Mouse (Mus musculus) B cell, adult 2 months (primary cell): Measurements from ENCODE around the gene Hoxd12.

ENCODE experiments used
- DNase-seq, 2 experiments: peaks; one replicate each; pipeline ENCODE4 v3.0.0; 2022

The Hoxd12 gene

DNA sequence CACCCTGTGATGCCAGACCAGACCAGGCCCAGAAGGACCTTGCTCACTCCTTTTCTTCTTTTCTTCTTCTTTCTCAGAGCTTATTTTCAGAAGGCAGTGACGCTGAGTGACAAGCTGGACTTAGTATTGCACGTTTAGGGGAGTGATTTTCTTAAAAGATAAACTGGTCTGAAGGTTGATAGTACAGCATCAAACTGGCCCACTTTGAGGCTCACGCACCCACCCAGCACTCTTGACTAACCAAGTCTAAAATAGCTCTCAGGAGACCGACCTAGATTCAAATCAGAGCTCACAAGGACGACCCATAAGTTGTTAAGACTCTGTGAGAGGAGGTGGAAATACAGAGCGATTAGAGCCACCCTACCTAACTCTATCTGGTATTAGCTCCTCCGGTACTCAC is 8.4 kb upstream of the Hoxd12 start:
- DNase-seq: no peak

DNA sequence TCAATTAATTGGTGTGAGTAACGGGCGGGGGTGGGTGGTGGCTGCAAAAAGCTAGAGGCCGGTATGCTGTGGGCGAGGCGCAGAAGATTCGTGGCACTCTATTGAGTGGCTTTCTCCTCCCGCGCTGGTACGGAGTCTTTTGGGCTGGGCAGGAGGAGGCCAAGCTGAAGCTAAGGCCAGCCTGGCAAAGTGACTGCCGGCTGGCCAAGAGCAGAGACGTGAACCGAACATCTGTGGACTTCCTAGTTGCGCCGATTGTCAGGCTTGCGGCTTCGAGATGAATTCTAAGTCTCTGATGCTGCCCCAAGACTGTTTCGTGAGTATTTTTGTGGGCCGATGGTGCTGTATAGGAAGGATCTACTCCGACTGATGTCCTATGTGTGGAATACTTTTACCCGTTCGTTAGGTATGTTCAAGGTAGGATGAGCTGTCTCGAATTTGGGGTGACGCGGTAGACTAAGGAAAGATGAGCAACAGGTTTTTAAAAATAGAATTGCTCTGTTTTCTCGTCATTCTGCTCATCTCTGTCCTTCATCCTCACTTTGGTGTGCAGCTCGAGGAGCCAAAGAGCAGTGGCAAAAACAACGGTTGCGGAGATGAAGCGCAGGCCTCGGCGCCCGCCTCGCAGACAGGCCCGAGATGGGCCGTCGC is 7.5 kb upstream of the Hoxd12 start:
- peak in 1 of 2 experiments; percentile 14 for DNase-seq

DNA sequence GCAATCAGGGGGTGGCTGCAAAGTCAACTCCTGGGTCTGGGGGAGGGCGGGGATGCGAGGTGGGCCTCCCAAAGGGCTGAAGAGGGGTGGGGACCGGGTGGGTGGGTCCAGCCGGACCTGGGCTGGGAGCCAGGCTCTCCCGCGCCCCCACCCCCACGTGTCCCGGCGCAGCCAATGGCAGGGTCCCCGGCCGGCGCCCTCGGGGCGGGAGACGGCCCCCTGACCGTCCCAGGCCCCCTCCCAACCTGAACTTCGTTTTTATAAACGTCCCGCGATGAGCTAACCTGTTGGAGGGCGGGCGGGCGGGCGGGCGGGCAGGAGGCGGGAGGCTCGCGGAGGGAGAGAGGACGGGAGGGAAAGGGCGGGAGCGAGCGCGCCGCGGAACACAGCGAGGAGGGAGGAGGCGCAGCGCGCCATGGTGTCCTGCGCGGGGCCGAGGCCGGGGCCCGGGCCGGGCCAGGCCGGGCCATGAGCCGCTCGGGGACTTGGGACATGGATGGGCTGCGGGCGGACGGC is 6.9 kb upstream of the Hoxd12 start, which contains the start of gene Hoxd13:
Gene Hoxd13, plus strand, starts transcription at position 469 of the 516 bp plus-strand sequence.
- no peak for DNase-seq

DNA sequence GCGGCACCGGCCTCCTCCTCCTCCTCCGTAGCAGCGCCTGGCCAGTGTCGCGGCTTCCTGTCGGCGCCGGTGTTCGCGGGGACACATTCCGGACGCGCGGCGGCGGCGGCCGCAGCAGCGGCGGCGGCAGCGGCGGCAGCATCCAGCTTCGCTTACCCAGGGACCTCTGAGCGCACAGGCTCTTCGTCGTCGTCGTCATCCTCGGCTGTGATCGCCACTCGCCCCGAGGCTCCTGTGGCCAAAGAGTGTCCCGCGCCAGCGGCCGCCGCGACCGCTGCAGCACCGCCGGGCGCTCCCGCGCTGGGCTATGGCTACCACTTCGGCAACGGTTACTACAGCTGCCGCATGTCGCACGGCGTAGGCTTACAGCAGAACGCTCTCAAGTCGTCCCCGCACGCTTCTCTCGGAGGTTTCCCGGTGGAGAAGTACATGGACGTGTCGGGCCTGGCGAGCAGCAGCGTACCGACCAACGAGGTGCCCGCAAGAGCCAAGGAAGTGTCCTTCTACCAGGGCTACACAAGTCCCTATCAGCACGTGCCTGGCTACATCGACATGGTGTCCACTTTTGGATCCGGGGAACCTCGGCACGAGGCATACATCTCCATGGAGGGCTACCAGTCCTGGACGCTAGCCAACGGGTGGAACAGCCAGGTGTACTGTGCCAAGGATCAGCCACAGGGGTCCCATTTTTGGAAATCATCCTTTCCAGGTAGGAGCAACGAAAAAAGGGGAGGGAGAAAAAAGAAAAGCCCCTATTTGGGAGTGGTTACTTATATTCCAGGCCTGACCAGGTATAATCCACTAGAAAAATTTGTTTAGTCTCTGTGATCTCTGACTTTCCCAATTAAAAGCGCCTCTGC is 6.2 kb upstream of the Hoxd12 start:
- DNase-seq: peak; percentile 23 to 36

DNA sequence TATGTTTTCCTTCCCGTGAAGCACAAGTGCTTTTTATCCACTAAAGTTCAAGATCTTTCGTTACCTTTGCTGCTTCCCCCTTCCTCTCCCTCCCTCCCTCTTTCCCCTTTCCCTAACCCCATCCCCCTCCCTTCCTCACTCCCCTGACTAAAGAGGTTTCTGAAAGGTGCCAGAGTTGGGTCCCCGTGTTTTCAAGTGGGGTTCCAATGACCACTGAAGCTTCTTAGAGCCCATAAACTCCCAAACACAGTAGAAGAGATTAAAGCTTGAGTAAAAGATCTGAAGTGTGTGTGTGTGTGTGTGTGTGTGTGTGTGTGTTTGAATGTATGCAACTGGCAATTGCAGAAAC is 5.6 kb upstream of the Hoxd12 start:
- DNase-seq: no peak

DNA sequence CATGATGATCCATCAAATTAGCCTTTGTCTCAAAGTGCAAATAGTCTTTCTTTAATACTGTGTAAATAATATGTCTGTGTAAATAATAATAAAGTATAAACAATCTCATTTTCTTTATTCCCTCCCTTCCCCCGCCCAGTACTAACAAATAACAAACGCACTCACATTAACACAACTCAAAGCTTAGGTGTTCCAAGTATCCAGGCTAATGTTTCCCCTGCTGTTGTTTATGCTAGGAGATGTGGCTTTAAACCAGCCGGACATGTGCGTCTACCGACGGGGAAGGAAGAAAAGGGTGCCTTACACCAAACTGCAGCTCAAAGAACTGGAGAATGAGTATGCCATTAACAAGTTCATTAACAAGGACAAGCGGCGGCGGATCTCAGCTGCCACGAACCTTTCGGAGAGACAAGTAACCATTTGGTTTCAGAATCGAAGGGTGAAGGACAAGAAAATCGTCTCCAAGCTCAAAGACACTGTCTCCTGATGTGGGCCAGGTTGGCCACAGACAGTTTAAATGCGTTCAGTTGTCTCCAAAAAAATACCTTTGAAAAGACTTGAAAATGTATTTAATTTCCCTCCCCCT is 5.1 kb upstream of the Hoxd12 start:
- peak in 1 of 2 experiments; percentile 7 for DNase-seq

DNA sequence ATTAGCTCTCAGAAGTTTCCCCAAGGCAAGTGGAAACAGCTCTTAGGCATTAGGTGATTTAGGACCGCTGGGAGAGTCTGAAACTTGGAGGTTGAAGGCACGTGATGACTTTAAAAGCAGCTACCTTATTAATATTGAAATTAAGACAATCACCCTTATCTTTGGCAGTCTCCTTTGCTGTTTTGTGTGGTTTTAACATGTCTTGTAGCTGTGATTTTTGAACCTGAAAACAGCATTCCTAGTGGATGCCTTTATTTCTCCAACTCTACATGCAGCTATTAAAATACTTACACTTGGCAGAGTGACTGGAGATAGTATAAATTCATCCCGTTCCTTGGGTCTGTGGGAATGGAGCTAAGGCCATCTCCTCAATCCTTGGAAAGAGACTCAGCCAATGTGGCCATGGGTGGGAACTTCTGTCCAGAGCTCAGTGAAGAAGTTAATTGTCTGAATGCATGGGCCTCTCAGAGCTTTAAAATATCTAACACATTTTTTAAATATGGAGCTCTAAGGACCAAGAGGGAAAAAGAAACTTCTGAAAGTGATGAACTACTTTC is 4.1 kb upstream of the Hoxd12 start:
- DNase-seq: no peak

DNA sequence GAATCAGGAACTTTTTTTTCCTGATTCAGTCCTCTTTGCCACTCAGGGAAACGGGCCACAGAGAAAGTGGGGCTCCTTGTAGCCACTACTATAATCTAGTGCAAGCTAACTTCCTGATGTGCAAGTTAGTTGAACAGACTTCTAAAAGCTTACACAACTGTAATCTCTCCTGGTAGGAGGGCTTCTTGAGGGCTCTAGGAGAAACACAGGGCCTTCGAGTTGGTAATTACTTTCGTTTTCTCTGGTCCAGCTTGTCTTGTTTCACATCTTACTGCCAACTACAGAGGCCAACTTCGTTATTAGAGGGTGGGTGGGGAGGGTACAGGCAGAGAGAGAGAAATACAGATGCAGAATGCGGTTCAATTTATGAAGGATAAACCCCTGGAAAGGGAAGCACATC is 3.0 kb upstream of the Hoxd12 start:
- no peak for DNase-seq

DNA sequence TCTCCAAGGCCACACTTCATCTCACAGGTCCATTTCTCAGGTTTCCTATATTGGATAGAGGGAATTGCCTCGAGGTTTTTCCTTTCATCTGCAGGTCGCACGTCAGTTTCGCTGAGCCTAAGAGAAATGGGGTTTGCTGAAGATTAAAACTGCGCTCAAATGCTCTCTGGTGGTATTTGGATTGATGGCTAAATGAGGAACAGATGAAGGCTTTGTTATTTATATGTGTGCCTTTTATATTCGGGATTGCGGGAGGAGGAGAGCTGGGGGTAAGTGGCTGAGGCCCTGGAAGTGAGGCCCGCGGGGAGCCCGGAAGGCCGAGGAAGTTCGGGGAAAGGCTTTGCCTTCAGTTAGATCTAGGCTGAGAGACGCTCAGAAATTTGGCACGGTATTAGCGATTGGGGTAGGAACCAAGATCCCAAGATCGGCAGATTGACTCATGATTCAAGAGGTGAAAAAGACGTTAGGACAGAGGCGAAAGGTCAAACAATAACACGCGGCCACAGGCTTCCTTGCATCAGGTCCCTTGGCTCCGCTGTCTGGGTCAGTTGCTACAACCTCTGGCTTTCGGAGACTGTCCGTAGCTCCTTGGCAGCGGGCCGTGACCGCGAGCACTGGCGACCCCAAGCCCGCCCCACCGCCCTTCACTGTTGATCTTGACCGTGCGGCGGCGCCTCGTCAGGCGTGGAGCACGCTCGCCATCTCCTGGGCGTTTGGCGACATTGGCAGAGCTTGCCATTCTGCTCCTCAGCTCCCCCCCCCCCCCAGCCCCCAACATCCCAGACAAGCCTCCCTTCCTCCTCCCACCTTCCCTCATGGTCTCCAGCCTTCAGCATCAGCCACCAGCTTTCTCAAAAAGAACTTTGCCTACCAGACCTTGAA is 2.1 kb upstream of the Hoxd12 start:
- DNase-seq: peak; percentile 63 to 70

DNA sequence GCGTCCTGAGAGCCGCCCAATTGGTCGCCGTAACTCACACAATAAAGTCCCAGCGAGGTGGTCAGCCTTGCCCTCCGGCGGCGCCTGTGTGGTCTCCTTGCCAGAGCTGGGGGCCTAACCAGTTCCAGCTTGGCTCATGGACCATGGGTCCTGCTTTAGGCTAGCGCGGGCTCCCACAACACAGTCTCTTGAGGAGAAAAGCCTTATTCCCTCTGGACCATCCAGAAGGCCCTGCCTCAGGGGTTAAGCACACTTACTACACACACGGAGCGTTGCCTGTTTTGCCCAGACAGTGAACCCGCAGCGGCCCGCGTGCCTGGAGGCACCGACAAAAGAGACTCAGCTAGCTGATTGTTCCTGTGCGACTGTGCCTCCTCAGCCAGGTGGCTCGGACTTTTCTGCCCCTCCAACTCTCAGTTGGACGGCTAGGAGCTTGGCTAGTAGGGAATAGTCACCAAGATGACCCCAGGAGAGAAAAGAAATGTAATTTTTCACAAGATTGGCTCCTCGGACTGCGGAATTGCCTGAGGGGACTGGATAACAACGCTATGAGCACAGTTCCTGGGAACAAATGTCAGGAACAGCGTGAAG is 883 bp upstream of the Hoxd12 start:
- DNase-seq: no peak

DNA sequence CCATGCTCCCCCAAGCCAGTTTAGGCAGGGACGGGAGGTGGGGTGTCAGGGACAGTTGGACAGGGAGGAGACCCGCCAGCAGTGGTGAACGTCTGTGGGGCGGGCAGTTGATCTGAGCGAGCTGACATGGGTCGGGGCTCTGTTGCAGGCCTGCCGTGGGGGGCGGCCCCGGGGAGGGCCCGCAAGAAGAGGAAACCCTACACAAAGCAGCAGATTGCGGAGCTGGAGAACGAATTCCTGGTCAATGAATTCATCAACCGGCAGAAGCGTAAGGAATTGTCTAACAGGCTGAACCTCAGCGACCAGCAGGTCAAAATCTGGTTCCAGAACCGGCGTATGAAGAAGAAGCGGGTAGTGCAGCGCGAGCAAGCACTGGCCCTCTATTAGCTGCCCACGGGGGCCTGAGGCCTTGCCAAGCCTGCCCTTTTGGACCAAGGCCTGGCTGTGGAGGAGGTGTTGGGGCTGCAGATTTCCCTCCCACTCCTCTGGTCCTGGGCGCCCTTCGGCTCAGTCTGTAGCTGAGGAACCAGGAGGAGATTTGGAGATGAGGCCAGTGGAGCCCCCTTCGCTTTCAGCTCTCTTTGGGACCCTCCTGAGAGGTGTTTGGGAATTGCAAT is 961 bp downstream of the Hoxd12 start:
- DNase-seq: no peak

DNA sequence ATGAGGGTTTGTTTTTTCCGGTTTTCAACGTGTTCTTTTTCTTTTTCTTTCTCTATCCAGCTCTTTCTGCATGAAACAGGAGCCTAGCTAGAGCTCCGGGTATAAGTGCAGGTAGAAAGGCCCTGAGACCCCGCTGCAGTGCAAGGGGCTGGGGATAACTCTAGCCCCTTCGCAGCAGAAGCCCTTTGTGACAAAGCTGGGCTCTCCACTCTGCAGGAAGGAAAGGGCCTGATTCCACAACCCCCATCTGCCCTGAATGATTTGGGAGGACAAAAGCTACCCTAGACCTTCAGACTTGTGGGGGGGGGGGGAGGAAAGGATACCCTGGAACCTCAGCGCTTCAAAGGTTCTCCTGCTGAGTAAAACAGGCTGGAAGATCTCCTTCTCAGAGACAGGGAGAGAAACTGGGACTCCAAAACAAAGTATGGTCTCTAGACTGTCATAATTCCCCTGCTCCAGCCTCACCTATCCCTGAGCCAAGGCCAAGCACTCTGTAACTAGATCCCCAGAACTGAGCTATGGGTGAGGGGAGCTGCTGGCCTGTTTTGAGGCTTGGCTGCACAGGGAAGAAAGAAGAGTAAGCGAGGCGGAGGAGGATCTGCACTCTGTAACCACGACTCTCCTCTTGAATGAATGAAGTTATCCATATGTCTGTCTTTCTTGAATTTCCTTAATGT is 1.7 kb downstream of the Hoxd12 start:
- DNase-seq: no peak

DNA sequence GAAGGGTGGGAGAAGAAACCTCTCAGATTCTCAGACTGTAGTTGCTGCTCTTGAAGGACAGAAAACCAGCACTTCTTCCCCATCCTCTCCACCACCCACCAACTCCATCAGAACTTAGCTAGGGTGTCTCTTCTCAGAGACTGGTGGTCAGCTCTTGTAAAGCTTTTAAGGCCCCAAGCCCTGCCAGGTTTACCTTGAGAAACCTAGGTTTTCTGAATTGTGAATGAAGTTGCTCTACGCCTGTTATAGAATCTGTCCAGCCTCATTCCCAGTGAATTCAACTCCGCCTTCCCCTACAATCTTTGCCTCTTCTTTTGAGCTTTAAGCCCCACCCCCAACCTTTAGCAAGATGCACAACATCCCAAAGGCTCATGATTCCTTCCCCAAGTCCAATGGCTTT is 2.3 kb downstream of the Hoxd12 start:
- DNase-seq: no peak

DNA sequence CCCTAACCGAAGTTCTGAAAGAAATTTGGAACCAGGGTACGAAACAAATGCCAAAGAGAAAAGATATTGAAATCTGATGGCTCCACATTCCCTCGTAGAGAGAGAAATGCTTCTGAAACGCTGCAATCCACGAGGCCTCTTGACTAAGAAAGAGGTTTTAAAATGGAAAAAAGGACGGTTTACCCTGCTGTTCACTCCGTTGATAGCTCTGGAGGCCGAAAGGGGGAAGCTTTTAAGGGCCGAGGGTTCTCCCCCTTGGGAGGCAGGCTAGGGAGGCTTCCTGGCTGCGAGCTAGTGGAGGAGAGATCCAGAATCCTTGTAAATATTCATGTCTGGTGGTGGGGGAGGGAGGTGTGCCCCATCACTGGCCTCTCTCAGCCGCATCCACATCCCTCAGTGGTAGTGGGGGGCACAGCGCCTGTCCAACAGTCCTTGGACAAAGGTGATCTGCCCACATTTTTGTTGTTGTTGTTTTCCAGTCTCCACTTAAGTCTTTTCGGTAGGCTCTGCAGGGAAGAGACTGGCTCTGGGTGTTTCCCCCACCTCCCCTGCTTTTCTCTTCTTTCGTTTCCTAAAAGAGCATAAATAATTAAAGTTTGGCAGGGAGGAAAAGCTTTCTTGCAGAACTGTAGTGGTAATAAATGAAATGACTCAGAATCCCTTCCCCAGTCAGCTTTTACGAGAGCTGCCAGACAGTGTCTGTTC is 4.2 kb downstream of the Hoxd12 start, which contains the start of gene Hoxd11:
Gene Hoxd11, plus strand, starts transcription at position 667 of the 705 bp plus-strand sequence.
- no peak for DNase-seq

DNA sequence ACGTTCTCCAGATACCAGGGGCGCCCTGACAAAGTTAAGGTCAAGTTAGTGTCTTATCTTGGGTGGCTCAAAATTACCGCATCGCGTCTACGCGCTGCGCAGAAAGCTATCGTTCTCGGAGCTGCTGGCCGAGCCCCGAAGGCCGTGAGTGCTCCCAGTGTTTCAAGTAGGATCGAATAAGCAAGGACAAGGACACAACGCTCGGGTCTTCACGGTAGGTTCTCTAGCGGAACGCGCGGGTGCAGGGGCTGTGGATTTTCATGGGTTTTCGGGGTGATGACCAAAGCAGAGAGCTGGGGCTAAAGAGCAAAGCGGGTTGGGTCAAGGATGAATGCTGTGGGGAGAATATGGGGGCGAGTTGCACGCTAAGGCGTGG is 4.8 kb downstream of the Hoxd12 start:
- DNase-seq: no peak

DNA sequence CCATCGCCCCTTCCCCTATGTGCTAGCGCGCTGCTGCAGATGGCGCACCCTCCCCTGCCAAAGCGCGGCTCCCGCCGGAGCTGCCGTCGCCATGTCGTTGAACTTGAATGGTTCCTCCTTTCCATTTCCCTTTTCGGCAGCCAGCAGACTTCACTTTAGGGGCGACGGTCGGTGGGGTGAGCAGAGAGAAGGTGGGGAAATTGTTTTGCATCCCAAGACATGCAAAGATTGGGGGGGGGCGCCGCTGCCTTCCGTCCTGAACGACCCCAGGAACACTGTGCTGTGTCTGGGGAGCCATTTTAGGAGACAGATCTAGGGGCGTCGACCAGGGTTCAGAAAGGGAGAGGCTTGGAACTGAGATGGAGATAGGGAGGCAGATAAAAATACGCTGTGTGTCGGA is 5.2 kb downstream of the Hoxd12 start:
- DNase-seq: no peak

DNA sequence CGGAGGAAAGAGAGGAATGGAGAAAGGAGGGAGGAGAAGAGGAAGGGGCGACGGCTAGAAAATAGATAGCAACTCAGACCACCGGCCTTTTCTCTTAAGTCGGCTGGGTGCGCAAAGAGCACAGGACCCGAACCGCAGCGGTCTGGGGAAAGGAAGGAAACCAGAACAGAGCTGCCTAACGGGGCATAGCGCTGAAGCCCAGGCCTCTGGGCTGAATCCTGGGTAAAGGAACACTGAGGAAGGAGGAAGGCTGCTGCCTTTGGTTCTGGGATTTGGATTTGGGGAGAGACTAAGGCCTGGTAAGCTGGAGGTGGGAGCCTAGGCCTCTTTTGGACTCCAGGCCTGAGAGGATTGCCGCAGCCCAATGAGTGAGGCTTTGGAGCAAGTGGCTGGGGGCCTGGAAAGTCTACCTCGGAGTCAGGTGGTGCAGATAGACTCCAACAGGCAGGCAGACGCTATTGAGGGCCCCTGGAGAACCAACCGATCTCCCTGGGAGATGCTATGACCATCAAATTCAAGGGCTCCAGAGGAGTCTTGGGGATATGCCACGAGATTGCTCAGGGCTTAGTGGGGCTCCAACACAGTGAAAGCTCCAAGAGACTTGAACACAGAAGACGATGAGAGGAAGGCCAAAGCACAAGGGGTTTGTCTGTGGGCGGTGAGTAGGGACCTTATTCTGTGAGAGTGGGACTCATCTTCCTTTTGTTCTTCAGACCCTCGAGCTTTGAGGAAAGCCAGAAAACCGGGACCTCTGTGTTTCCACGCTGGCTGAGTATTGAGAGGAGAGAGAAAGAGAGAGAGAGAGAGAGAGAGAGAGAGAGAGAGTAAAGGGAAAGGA is 6.0 kb downstream of the Hoxd12 start:
- DNase-seq: no peak

DNA sequence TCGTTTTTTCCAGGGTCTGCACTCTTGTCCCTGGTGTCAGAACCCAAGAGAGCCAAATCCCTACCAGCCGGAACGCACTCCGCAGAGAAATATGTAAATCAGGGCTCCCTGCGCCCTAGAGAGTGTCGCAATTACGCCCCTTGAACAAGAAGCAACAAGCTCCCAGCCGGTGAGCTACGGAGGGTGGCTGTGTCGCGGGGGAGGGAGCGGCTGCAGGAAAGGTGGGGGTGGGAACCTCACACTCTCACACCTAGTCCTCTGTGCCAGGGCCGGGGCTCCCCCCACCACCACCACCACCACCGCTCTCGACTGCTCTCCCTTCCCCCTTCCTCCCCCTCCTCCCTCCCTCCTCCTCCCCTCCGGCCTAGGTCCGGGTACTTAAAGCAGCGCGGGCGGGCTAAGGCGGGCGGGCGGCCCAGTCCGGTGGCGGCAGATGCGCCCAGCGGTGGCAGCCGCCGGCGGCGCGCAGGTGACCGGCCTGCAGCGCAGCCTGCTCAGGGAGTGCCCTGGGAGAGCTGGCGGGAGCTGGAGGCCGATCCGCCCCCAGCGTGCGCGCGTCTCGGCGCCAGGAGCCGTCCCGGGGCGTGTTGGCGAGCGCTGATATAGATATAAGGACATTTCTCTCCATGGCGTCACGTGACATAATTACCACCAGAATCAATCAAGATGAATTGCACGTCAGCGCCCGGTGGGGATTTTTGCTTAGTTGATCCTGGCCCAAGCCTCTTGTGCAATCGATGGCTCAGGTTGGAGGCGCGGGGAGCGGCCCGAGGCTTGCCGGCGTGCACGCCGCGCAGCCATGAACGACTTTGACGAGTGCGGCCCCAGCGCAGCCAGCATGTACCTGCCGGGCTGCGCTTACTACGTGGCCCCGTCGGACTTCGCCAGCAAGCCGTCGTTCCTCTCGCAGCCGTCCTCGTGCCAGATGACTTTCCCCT is 7.0 kb downstream of the Hoxd12 start:
- DNase-seq: peak; percentile 16 to 23
